Mouse (Mus musculus) megakaryocyte progenitor cell, adult 5-6 weeks (primary cell): Measurements from ENCODE around the gene Sec31a. TPM values are rescaled to one million over a fixed set of nuclear protein-coding genes. Genes with fewer than 3 reads are reported as not detected.

ENCODE experiments used
- ATAC-seq: replicated peaks from 2 replicates; pipeline ENCODE4 v1.8.0; 2016; ENCODE audit warnings: mild to moderate bottlenecking, moderate TSS enrichment, inconsistent platforms; ENCODE audit not compliant: poor library complexity
- total RNA-seq, 2 experiments: library from RNA; stranded (forward) in 1 of 2; stranded (reverse) in 1 of 2; fragments of 157-497, 149-512 nt in 1 of 2; fragments of 200-1000 nt in 1 of 2; gene quantifications; 2 replicates each; pipeline versions ENCODE4 v1.2.3 to v1.2.4; 2015 to 2017

The Sec31a gene
- total RNA-seq, 2 experiments from 2014 or later: 137 to 158 TPM

DNA sequence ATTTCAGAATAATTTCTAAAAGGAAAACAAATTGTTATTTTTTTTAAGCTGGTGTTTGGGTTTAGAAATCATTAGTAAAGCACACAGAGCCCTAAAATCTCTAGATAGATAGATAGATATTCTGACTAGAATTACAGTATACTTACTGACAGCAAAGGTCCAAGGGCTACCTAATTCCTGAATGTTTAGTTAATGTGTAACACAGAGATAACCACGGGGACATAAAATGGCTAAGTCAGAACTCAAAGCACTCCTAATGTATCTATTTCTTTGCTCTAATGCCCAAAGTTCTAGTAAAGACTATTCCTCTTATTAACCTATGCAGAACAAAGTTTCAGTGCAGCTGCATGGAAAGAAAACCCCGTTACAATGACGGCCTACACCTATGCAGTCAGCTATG is 3.1 kb downstream of the Sec31a start:
- no peak for ATAC-seq

DNA sequence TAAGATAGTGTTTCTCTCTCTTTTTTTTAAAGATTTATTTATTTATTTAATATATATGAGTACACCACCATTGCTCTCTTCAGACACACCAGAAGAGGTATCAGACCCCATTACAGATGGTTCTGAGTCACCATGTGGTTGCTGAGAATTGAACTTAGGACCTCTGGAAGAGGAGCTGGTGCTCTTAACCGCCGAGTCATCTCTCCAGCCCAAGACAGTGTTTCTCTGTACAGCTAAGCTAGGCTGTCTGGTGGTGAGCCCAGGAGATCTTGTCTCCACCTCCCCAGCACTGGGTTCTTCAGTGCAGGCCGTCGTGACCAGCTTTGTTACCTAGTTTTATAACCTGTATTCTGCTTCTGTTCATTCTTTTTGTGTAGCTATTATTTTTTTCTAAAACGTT is 5.8 kb downstream of the Sec31a start:
- no peak for ATAC-seq

DNA sequence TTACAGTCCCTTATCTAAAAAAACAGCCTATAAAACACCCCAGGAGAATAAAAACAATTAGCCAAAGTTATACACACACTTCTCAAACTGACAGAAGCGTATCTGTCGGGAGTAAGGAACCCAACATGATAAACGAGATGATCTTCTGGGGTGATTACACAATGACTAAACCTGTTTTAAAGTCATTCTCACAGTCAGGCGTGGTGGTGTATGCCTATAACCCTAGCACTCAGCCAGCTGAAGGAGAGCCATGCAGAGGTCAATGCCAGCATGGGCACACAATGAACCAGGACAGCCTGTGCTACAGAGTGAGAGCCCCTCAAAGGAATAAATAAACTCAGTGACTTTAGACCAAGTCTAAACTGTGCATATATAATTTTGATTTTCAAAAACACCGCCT is 7.5 kb downstream of the Sec31a start:
- ATAC-seq: no peak

DNA sequence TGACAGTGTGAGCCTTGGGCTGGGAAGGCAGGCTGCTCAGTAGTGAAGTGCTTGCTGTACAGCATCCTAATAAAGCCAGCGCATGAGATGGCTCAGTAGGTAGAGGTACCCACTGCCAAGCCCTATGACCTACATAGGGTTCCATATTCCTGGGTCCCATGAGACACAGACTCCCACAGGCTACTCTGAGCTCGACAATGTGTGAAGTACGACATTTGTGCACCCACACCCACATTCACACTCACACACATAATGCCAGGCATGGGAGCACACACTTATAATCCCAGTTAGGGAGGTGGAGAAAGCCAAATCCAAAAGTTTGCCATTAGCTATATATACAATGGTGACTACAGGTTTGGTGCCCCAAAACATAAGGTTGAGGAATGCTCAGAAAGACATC is 19.3 kb downstream of the Sec31a start:
- no peak for ATAC-seq

DNA sequence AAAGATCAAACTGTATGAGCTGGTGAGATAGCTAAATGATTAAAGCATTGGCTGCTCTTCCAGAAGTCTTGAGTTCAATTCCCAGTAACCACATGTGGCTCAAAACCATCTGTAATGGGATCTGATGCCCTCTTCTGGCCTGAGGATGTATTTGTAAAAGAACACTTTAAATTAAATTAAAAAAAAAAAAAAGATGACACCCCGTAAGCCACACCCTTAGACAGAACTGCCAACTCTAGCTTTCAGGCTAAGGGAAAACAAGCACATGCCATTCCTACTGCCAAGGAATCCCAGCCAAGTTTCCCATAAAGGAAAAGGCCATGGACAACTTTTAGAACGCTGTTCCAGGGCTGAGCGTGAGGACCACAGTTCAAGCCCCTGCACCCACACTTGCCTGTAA is 22.4 kb downstream of the Sec31a start:
- peak; percentile 64 for ATAC-seq

DNA sequence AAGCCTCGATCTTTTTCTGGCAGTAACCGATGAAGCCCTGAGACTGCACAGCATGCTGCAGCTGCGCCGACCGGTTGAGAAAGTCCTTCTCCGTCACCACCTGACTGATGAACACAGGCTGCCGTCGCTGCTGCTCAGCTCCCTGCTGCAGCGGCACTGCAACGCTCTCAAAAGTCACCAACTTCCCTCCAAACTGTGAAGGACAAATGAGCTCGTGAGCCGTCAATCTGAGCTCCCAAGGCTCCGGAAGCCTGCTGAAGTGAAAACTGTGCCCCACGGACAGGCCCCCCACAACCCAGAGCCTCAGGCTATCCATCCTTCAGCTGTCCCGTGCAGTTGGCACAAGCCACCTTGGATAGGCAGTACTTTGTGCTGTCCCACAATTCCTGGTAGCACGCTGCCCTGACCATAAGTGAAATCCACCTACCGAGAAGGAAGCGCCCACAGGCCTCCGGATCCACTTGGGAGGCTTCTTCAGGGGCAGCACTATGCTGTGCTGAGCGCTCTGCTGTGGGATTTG is 23.5 kb downstream of the Sec31a start:
- ATAC-seq: no peak

DNA sequence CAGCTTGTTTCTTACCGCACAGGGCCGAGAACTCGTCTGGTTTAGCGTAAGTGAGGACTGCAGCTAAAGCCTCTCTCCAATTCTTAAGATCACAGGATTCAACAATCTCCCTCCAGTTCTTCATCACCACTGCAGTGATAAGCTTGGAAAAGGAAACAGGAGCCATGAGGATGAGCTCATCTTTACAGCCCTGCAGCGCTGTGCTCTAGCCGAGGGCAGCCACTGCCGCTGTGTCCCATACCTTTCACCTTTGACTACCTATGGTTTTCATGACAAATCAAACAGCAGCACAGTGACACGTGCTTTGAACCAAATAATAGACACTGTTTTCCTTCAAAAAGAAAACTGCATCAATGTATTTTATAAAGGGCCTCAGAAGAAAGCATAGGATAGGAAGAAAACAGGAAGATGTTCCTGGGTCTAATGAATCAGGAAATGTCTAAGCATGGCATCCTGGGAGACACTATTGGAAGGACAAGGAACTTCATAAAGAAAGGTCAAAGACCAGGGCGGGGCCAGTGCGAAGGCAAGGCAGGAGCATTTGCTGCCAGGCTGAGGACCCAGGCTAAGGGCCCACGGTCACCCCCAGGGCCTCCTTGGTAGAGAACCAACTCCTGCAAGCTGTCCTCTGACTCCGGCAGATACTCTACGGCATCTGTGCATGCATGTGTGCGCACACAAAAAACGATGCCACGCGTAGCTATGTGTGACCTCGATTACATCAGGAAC is 32.1 kb downstream of the Sec31a start:
- ATAC-seq: no peak

DNA sequence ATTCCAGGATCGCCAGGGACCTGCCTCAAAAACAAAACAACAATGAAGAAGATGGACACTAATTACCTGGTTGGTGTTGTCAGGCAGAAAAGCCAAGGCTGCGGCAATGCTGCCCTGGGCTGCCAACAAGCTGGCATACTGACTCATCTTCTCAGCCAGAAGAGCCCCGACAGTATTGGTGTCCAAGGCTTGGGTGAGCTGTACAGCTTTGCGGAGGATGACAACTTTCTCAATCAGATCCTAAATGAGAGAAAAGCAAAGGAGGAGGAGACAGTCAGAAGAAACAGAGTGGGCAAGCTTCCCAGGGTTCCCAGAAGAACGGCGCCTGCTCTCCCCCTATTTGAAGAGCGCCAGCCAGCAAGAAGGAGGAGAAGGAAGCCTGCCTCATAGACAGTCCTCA is 34.9 kb downstream of the Sec31a start:
- no peak for ATAC-seq

DNA sequence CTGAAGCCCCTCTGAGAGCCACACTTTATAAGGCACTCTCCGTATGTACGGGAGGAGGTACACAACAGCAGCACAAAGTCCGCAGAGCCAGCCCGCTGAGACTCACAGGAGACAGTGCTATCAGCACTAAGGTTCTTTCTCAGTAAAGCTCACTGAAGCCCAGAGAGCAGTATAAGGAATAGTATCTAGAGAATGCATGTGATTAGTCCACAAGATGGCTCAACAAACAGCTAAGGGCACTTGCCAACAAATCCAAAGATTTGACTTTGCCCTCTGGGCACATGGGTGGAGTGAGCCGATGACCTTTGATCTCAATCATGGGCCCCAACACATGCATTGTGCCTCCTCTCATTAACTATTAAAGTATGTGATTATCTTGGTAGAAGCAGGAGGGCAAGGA is 35.8 kb downstream of the Sec31a start:
- ATAC-seq: no peak

DNA sequence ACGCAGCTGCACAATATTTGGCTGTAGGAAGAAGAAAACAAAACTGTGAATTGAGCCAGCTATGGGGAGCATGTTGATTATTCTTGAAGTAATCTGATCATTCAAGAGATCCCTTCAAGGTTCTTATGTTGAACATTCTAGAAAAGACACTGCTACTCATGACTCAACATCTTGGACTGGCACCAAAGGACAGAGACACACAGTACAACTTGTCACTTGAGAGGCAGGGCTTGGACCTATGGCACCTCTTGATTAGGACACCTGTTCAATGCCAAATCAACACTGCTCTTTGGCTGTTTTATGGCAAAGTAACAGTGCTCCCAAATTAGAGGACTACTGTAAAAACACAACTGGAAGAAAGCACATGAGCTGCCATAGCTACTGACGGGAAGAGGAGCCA is 37.1 kb downstream of the Sec31a start:
- ATAC-seq: no peak

DNA sequence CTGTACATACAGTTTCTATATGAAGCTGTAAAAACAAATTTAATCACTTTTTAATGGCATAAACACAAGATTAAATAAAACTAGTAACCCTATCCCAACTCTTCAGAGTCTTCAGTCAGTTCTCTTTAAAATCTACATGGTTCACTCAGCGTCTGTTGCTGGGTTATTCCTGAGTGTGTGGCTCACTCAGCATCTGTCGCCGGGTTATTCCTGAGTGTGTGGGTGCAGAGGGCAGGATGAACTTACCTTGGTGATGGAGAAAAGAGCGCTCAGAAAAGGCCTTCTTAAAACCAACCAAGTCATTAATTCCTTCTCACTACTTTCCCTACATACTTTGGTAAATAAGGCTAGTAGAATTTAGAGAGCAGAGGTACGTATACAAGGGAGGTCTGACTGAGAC is 37.8 kb downstream of the Sec31a start:
- no peak for ATAC-seq

DNA sequence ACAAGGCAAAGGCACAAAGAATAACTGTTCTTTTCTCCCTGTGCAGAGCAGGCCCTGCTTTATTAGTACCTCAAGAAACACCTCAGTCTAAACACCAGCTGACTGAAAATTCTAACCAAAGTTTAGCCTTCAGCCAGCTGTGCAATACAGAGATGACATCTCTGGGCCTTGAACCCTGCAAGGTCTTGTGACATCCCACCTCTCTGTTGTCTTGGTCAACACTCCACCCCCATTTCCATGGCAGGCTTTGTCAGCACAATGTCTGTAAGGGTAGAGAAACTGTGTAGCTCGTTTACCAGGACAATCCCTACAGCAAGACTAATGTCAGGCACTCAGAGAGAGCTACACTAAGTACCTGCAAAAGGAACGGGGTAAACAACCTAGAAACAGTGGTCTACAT is 38.7 kb downstream of the Sec31a start:
- ATAC-seq: no peak

DNA sequence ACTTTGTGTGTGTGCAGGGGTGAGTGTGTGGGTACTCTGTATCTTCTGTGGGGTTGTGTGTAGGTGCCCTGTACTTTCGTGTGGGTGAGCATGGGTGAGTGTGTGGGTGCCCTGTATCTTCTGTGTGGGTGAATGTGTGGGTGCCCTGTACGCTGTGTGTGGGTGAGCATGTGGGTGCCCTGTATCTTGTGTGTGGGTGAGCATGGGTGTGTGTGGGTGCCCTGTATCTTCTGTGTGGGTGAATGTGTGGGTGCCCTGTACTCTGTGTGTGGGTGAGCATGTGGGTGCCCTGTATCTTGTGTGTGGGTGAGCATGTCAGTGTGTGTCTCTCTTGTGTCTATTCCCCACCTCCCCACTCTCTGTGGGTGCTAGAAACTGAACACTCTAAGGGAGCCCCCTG is 41.3 kb downstream of the Sec31a start:
- ATAC-seq: no peak

DNA sequence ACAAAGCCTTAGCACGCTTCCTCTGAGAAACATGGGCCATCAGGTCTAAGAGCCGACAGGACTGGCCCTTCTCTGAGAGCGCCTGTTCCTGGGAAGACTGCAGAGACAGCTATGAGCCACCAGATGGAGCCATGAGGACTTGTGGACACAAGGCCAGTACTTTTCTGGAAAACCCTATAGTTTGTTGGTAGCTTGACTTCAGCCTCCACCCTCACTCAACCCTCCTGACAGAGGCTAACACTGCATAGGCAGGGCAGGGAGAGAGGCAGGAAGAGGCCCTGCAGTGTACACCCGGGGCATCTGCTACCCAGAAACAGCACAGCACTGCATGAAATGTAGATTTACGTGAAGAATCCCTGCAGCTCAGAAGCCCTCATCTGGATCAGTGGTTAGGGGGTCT is 42.1 kb downstream of the Sec31a start:
- peak; percentile 91 for ATAC-seq

DNA sequence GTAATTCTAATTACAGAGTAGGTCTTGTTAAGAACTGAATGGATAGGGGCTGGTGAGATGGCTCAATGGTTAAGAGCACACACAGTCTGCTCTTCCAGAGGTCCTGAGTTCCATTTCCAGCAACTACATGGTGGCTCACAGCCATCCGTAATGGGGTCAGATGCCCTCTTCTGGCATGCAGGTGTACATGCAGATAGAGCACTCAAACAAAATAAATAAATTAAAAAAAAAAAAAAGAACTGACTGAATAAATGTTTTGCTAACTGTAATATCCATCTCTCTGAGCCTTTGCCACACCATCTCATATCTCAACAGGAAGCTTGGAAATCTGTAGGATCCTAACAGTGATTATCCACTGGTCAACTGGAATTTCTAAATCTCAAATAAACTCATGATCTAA is 45.1 kb downstream of the Sec31a start:
- no peak for ATAC-seq

DNA sequence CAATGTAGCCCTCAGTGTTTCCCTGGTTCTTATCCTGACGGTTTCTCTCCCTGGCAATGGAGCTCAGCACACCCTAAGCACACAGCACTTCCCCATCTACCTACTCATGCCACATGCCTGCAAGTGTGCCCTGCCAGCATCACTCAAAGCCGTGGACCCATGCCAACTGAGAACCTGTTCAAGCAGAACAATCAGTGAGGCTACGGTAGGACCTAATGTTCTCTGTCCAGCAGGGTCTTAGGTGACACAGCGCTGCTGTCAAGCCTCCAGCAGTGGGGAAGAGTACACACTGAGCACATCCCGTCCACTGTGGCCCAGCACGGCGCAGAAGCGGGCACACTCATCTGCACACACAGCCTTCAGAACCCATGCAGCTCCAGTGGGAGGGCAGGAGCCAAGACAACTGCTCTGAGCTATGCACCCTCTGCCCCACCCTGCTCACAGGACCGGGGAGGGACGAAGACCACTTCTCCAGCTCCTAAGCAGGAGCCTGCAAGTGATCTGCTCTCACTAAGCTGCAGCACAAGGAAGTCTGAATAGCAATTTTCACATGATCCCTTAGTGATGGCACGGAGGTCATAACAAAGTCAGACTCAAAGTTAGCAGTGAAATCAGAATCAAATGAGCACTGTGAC is 46.1 kb downstream of the Sec31a start:
- no peak for ATAC-seq

DNA sequence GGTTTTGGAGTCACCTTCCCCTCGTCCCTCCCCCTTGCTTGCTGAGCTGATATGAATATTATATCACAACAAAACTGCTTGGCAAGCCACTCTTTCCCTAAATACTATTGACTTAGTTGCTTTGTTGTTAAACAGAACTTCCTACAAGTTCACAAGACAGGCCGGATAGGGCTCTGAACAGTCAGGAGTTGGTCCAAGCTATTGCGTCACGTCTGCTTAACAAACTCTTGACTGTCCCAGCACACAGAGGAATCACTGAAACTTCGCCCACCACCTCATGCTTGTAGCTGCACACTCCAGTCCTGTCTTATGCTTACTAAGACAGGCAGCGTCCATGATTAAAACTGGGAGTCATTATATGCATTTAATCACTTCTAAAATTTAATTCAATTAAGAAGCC is 46.9 kb downstream of the Sec31a start:
- ATAC-seq: no peak

DNA sequence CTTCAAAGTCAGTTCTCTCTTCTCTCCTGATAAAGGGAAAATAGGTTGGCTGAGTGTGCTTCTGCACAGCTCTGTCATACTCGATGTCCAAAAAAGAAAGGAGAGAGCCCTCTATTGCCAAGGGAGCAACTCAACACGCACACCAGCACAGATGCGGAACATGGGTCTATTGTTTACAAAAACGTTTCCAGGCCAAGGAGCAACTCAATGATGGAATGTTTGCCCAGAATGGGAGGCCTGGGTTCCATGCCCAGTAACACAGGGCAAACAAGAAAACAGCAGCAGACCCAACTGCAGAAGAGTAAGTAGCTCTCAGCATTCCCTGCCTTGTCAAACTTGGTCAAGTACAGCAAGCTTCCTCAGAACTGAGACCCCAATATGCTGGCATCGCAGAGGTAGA is 47.5 kb downstream of the Sec31a start:
- ATAC-seq: no peak

DNA sequence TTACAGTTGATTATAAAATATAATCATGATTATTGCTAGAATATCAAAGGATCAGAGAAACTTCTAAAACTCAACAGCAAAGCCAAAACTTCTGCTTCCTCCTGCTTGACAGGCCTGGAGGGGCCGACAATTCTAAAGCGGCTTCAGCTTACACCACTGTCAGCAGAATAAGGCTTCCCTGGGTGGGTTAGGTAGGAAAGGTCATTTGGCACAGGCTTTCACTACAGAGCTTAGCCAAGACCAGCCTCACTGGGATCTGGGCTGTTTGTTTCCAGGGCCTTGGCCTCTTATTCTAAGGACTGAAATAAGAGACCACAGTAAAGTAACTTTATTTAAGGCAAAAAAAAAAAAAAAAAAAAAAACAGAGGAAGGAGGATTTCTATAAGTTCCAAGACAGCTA is 49.0 kb downstream of the Sec31a start:
- no peak for ATAC-seq

DNA sequence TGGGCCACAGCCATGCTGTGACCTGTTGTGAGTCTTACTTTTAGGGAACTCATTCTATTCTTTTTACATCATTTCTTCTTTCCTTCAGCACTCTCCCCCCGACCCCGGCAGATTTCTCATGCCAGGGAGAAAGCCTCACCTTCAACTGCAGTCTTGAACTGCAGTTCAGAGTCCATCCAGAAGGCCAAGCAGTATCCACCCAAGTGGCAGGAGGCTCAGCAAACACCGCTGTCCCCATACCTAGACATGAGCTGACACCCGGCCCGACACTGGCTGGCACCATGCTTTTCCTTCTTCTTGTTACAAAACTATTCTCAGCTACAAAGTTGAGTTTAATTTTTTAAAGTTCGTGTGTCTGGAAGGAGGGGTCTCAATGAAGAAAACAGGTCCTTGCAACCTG is 55.7 kb downstream of the Sec31a start:
- ATAC-seq: no peak

DNA sequence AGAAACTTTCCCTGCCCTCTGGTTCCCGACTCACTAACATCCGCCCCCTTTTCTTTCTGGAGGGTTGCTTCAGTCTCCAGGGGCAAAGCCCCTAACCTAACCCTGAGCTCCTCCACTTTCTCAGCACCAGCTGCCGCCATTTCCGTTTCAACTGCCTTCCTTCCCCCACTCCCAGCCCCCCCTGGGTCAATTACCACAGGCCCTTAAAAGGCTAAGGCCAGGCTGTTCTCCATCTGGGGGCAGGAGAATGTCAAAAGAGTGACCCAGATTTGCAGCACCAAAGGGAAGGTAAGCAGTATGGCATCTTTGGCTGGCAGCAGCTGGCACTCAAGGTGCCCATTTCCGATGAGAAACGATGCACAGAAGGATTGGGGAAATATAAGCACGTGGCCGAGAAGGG is 57.7 kb downstream of the Sec31a start:
- ATAC-seq: peak; percentile 42; the same call in 1 of the 2 replicates

DNA sequence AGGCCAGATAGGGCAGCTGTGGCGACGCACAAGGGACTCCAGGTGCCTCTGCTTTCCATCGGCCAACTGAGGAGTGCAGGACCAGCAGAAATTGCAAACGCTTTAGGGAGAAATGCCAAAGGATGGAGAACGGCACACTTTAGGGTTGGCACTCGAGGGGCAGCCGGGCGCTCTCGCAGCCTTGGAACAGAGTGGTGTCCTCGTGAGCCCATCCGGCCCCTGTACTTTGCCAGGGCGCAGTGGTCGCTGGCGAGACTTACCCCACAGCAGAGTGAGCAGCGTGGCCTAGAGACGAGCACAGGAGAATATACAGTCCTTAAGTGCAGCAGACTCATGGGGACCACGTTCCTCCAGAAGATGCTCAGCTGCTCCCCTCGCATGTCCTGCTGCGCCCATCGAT is 61.4 kb downstream of the Sec31a start:
- no peak for ATAC-seq
